In genomic region chr13:44721891-44722547, GRCm38 (mm10) we compare ENCODE assay signal across 18 mouse cellular contexts. TPM values are rescaled to one million over a fixed set of nuclear protein-coding genes. Genes with fewer than 3 reads are reported as not detected.
DNase-seq lines count a peak whose midpoint lies in the region; ATAC-seq lines count a peak whose summit lies in the region.
"Had no signal": no experiment of that assay in that cellular context is flagged by ENCODE, and none has a peak within 500 bp of the region (broad histone marks: within the 10 kb centered on the region; RNA-seq: fewer than 3 reads in every experiment).

No protein-coding gene starts in this region.

- DNase-seq in 416B (ENCODE audit: low read depth) = peak; percentile 36
- DNase-seq in ES-CJ7 (ENCODE audit: low read depth, low spot score) = peak; percentile 99
- peak; percentile 29 for DNase-seq in c-Kit-positive CD71-negative TER-119-negative erythroid progenitor cells, embryonic 14.5 days (ENCODE audit: low read depth)
- no peak for DNase-seq in layer of hippocampus, adult 9-10 months (ENCODE audit: low spot score)
- DNase-seq in layer of hippocampus, postnatal 36 days = no peak
- no peak for DNase-seq in cerebellum, postnatal 10 days
- DNase-seq: adrenal gland, postnatal 25 days; cerebellum, adult 9-11 months; embryo, embryonic 11 days; gastrocnemius, adult 2 months; heart, postnatal 10 days; kidney, adult 11 months; kidney, postnatal 36 days; left cerebral cortex, postnatal 4 days; lung, embryonic 14.5 days had no signal

- peak; percentile 93 for ATAC-seq in monocyte, adult 5-6 weeks (replicated peaks; ENCODE audit: insufficient number of reproducible peaks, low FRiP score, low TSS enrichment, poor library complexity, severe bottlenecking)
- ATAC-seq: forebrain, embryonic 13.5 days; midbrain, embryonic 16.5 days had no signal

RNA-seq across cellular contexts. Expression of gene Jarid2, which starts 7.3 kb away (rescaled TPM):
- 77.6 to 103 TPM (median 102 TPM) in 3 replicates for total RNA-seq in monocyte, adult 5-6 weeks (2017)
- total RNA-seq in layer of hippocampus, postnatal 36 days (2021) = 10 to 100 TPM; 29.8 to 34.0 TPM

Comparison
In these comparisons a context has a peak if more than half of its experiments do, and no peak if none do; other contexts are left out.
1. DNase-seq: peak in 416B (single experiment), ES-CJ7 (single experiment) and c-Kit-positive CD71-negative TER-119-negative erythroid progenitor cells, embryonic 14.5 days (single experiment); none in layer of hippocampus, adult 9-10 months (single experiment), layer of hippocampus, postnatal 36 days (0 of 2) and cerebellum, postnatal 10 days (0 of 2).